Mouse (Mus musculus) midbrain, embryonic 12.5 days (tissue): Measurements from ENCODE around the gene Unc45a. TPM values are rescaled to one million over a fixed set of nuclear protein-coding genes. Genes with fewer than 3 reads are reported as not detected.

ENCODE experiments used
- ATAC-seq: fragments of 200-750 bp; cut with Nextera tagmentation; 2 replicates; pipeline ENCODE4 v1.8.0; 2017; ENCODE audit warnings: low read depth, moderate TSS enrichment, moderate library complexity; ENCODE audit not compliant: low FRiP score
- H3K27ac ChIP-seq: fragments of 300-500 bp; sonication (generic); replicated peaks from 2 replicates; pipeline ENCODE4 v1.5.1; 2016; ENCODE audit warnings: mild to moderate bottlenecking
- H3K27me3 ChIP-seq: fragments of 300-500 bp; sonication (generic); 2 replicates; pipeline ENCODE4 v1.6.1; 2016; ENCODE audit warnings: mild to moderate bottlenecking
- H3K36me3 ChIP-seq: fragments of 300-500 bp; sonication (generic); 2 replicates; pipeline ENCODE4 v1.6.1; 2016
- H3K4me1 ChIP-seq: fragments of 300-500 bp; sonication (generic); 2 replicates; pipeline ENCODE4 v1.6.1; 2016
- H3K4me2 ChIP-seq: fragments of 300-500 bp; sonication (generic); replicated peaks from 2 replicates; pipeline ENCODE4 v1.6.1; 2016; ENCODE audit warnings: mild to moderate bottlenecking, moderate library complexity
- H3K4me3 ChIP-seq: fragments of 300-500 bp; sonication (generic); 2 replicates; pipeline ENCODE4 v1.5.1; 2016; ENCODE audit warnings: mild to moderate bottlenecking
- H3K9ac ChIP-seq: fragments of 300-500 bp; sonication (generic); replicated peaks from 2 replicates; pipeline ENCODE4 v1.6.1; 2016; ENCODE audit warnings: mild to moderate bottlenecking, moderate library complexity
- H3K9me3 ChIP-seq: fragments of 300-500 bp; sonication (generic); 2 replicates; pipeline ENCODE4 v1.6.1; 2016; ENCODE audit warnings: mild to moderate bottlenecking
- WGBS: fragments of 180-500 bp; shearing (Covaris S2); methylation state at CpG from one replicate; pipeline ENCODE4 v1.1.7; 2016; 5-methylcytosine and 5-hydroxymethylcytosine counted together
- polyA plus RNA-seq: library from polyadenylated mRNA; unstranded; fragments of >200 nt; fragmentation: Nextera tagmentation; extraction: Ambion mirVana; gene quantifications from 2 replicates; pipeline ENCODE4 v1.2.1, GENCODE M21; 2016

Unc45a gene
- polyA plus RNA-seq, 1 experiment from 2014 or later = 54.9 TPM

DNA sequence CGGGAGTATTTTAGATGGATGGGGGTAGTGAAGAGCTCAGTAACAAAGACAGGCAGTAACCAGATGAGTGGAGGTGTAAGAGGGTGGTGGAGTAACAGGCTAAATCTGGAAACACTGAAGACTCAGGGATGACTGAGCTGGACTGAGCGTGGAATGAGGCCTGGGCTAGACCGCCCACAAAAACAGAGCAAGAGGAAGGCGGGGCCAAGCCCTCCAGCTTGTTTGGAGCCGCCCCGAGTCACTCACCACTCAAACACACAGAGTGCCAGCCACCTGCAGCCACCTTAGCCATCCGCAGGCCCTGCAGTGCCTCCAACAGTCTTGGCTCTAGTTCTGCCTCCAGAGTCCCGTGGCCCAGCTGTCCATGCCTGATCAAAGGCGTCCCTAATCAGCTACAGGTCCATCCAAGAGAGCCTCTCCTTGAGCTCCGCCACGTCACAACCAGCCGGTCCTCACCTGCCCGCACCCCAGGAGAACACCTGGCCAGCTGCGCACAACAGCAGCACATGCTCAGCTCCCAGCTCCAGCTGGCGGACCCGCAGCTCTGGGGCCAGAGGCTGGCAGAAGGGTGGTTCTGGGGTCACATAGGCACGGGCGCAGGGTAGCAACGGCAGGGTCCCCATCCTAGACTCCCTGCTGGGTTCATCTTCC lies 20.8 kb downstream of the Unc45a start:
- H3K27ac ChIP-seq = no peak overlapping the region
- H3K36me3 ChIP-seq = peaks cover 48% of the 10 kb centered on the region
- no peak overlapping the region for H3K4me2 ChIP-seq
- no peaks in the 10 kb centered on the region for H3K9me3 ChIP-seq
- no peak overlapping the region for H3K9ac ChIP-seq
- 85% methylated on average over 19 of the region's 19 CpGs for WGBS
- H3K27me3 ChIP-seq = no peaks in the 10 kb centered on the region
- H3K4me1 ChIP-seq = peaks cover 15% of the 10 kb centered on the region
- H3K4me3 ChIP-seq = no peak overlapping the region
- no peak for ATAC-seq

DNA sequence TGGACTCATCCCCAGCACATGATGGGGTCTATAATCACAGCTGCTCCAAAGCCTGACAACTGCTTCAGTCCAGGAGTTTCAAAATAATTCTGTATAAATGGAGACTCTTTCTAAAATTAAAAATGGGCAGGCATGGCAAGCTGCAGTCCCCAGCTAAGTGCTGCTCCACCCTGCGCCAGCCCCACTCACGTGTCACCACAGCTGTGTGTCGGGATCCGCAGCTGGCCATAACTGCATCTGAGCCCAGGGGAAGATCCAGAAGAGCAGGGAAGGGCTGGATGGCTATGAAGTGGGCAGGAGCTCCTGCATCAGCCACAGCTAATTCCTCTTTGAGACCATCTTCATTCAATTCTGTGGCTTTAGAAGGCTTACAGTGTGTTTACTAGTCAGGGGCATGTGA lies 22.1 kb downstream of the Unc45a start:
- H3K4me1 ChIP-seq = peaks cover 15% of the 10 kb centered on the region
- no peaks in the 10 kb centered on the region for H3K9me3 ChIP-seq
- H3K36me3 ChIP-seq = peaks cover 60% of the 10 kb centered on the region
- ATAC-seq = no peak
- H3K4me3 ChIP-seq = no peak overlapping the region
- no peaks in the 10 kb centered on the region for H3K27me3 ChIP-seq
- no peak overlapping the region for H3K4me2 ChIP-seq
- H3K27ac ChIP-seq = no peak overlapping the region
- WGBS = 99% methylated on average over 4 of the region's 4 CpGs
- 0 out of 2 replicates have a peak overlapping the region, but pooled peaks have one; percentile 8 for H3K9ac ChIP-seq

DNA sequence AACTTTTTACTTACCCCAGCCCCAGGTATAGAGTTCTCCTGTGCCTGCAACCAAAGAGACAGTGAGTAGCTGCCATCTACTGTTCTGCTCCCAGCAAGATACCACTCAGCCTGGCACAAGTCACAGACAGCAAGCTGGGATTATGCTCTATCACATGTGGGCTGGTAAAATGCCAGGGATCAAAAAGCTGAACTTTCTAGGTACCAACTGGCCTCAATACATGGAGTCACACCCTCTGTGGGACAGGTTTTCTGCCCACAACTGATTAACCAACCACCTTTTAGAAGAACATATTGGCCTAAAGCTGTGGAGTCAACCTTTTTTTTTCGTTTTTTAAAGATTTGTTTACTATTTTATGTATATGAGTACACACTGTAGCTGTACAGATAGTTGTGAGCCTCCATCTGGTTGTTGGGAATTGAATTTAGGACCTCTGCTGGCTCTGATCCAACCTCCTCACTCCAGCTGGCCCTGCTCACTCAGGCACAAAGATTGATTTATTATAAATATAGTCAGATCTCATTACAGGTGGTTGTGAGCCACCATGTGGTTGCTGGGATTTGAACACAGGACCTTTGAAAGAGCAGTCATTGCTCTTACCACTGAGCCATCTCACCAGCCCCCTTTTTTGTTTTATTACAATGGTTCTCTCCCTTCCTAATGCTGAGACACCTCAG lies 23.2 kb downstream of the Unc45a start:
- H3K4me2 ChIP-seq = no peak overlapping the region
- no peak overlapping the region for H3K4me3 ChIP-seq
- H3K27ac ChIP-seq = no peak overlapping the region
- ATAC-seq = no peak
- no peaks in the 10 kb centered on the region for H3K9me3 ChIP-seq
- H3K9ac ChIP-seq = no peak overlapping the region
- H3K4me1 ChIP-seq = peaks cover 6% of the 10 kb centered on the region; the same call in 1 of the 2 replicates
- H3K36me3 ChIP-seq = peaks cover 71% of the 10 kb centered on the region
- H3K27me3 ChIP-seq = no peaks in the 10 kb centered on the region
- WGBS = 74% methylated on average over 1 of the region's 1 CpGs

DNA sequence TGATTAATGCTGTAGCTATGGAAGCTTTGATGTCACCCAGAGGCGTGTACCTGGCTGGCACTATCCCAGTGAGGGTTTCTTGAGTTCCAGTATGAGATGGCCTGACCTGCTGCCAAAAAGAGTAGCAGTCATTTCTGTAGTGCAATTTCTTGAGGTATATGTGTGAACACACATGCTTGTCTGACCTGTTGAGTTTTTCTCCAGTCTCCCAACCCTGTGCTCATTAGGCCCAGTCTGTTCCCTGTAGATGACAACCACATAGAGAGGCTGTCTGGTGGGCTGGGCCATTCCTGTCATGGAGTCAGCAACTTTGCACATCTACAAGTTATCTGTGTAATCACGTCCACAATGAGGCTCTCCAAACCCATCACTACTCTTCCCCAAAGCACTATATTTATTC lies 25.1 kb downstream of the Unc45a start:
- peaks cover 78% of the 10 kb centered on the region for H3K36me3 ChIP-seq
- H3K27me3 ChIP-seq = no peaks in the 10 kb centered on the region
- H3K9ac ChIP-seq = no peak overlapping the region
- H3K9me3 ChIP-seq = no peaks in the 10 kb centered on the region
- no peak overlapping the region for H3K4me3 ChIP-seq
- ATAC-seq = no peak
- H3K4me2 ChIP-seq = no peak overlapping the region
- H3K27ac ChIP-seq = no peak overlapping the region
- 91% methylated on average over 2 of the region's 2 CpGs for WGBS
- H3K4me1 ChIP-seq = no peaks in the 10 kb centered on the region

DNA sequence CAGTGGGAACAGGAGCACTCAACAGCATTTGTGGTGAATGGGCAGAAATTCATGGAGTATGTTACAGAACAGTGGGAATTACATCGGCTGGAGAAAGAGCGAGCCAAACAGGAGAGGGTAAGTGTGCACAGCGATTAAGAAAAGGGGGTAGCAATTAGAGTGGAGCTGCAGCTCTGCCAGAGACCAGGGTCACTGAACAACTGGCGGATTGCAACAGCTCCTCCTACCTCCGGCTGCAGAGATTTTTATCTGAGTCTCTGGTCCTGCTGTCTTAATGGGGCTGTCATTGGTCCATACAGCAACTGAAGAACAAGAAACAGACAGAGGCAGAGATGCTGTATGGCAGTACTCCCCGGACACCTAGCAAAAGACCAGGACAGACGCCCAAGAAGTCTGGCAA lies 30.0 kb downstream of the Unc45a start:
- Histone ChIP-seq H3K36me3 (peaks cover 93% of the 10 kb centered on the region), H3K4me2 (no peak overlapping the region), H3K4me1 (no peaks in the 10 kb centered on the region), H3K4me3 (no peak overlapping the region), H3K9me3 (no peaks in the 10 kb centered on the region), H3K27me3 (no peaks in the 10 kb centered on the region), H3K9ac (no peak overlapping the region), H3K27ac (no peak overlapping the region)
- no peak for ATAC-seq
- 87% methylated on average over 7 of the region's 7 CpGs for WGBS

- no peaks in the 10 kb centered on the region for H3K27me3 ChIP-seq
- H3K36me3 ChIP-seq = peaks cover 94% of the 10 kb centered on the region
- H3K9me3 ChIP-seq = no peaks in the 10 kb centered on the region
- H3K4me1 ChIP-seq = no peaks in the 10 kb centered on the region
- H3K4me3 ChIP-seq = no peak overlapping the region
- no peak overlapping the region for H3K27ac ChIP-seq
- 87% methylated on average over 3 of the region's 3 CpGs for WGBS
- no peak overlapping the region for H3K4me2 ChIP-seq
- ATAC-seq = no peak
- no peak overlapping the region for H3K9ac ChIP-seq
Observed at GRCm38 (mm10) chr7:80307766-80308165, 33.0 kb downstream of the Unc45a start.

DNA sequence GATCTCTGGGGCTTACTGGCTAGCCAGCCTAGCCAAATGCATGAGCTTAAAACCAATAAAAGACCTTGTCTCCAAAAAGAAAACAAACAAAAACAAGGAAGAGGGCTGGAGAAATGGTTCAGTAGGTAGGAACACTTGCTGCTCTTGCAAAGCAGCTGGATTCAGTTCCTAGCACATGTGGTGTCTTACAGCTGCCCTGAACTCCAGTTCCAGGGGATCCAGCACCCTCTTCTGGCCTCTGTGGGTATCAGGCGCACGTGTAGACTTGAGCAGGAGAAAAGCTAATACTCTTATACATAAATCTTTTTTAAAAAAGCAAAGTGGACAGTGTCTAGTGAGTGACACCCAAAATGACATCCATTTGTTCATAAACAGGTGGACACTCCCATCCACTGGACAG lies 39.3 kb downstream of the Unc45a start:
- Histone ChIP-seq H3K4me1 (peaks cover 17% of the 10 kb centered on the region), H3K27me3 (no peaks in the 10 kb centered on the region), H3K36me3 (peaks cover 66% of the 10 kb centered on the region), H3K9ac (no peak overlapping the region), H3K4me3 (no peak overlapping the region), H3K9me3 (no peaks in the 10 kb centered on the region), H3K4me2 (no peak overlapping the region), H3K27ac (no peak overlapping the region)
- ATAC-seq = no peak
- 87% methylated on average over 2 of the region's 2 CpGs for WGBS

- no peak for ATAC-seq
- peaks cover 24% of the 10 kb centered on the region for H3K4me1 ChIP-seq
Observed at GRCm38 (mm10) chr7:80299568-80299967, 41.2 kb downstream of the Unc45a start.

DNA sequence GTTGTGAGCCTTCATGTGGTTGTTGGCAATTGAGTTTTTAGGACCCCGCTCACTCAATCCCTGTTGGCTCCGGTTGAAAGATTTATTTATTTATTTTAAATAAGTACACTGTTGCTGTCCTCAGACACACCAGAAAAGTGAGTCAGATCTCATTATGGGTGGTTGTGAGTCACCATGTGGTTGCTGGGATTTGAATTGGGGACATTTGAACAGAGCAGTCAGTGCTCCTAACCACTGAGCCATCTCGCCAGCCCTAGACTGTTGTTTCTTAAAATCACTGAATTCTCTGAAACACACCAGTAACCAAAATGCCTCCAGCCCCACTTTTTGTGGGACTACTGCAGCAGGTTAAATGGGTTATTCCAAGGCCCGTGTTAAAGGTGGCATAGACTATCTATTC lies 42.1 kb downstream of the Unc45a start:
- Histone ChIP-seq H3K4me3 (no peak overlapping the region), H3K27me3 (no peaks in the 10 kb centered on the region), H3K9ac (no peak overlapping the region), H3K4me1 (peaks cover 24% of the 10 kb centered on the region), H3K4me2 (no peak overlapping the region), H3K36me3 (peaks cover 40% of the 10 kb centered on the region), H3K9me3 (no peaks in the 10 kb centered on the region), H3K27ac (no peak overlapping the region)
- 96% methylated on average over 4 of the region's 4 CpGs for WGBS
- ATAC-seq = no peak

More at GRCm38 (mm10) chr7:80299568-80299967, 41.2 kb downstream of the Unc45a start:
- H3K4me2 ChIP-seq = no peak overlapping the region
- peaks cover 48% of the 10 kb centered on the region for H3K36me3 ChIP-seq
- H3K27ac ChIP-seq = no peak overlapping the region
- H3K9me3 ChIP-seq = no peaks in the 10 kb centered on the region
- WGBS = 98% methylated on average over 3 of the region's 3 CpGs
- H3K9ac ChIP-seq = no peak overlapping the region
- H3K27me3 ChIP-seq = no peaks in the 10 kb centered on the region
- H3K4me3 ChIP-seq = no peak overlapping the region

DNA sequence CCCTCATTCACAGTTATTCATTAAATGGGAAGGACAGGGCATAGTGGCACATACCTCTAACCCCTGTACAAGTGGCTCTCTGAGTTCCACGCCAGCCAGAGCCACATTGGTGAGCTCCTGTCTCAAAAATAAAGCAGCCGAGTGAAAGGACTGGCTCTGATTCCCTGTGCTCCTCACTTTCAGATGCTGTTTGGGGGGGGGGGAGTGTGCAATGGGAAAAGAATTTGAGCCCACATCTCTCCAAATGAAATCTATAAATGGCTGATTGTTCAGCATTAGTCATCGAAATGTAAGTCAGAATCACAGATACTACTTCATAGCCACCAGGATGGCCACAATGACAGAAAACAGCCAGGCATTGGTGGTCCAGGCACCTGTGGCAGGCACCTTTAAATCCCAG lies 43.8 kb downstream of the Unc45a start:
- Histone ChIP-seq H3K4me1 (peaks cover 24% of the 10 kb centered on the region), H3K9ac (0 out of 2 replicates have a peak overlapping the region, but pooled peaks have one; percentile 28), H3K36me3 (peaks cover 27% of the 10 kb centered on the region), H3K27ac (no peak overlapping the region), H3K4me3 (0 out of 2 replicates have a peak overlapping the region, but pooled peaks have one; percentile 2), H3K4me2 (0 out of 2 replicates have a peak overlapping the region, but pooled peaks have one; percentile 4), H3K27me3 (no peaks in the 10 kb centered on the region), H3K9me3 (no peaks in the 10 kb centered on the region)
- no peak for ATAC-seq
- 73% methylated on average over 3 of the region's 3 CpGs for WGBS

- H3K4me2 ChIP-seq = peak overlapping the region; percentile 86
- no peaks in the 10 kb centered on the region for H3K27me3 ChIP-seq
- peak overlapping the region; percentile 84; the same call in 1 of the 2 replicates for H3K4me3 ChIP-seq
Observed at GRCm38 (mm10) chr7:80296462-80296861, 44.3 kb downstream of the Unc45a start.

More at GRCm38 (mm10) chr7:80296462-80296861, 44.3 kb downstream of the Unc45a start:
- Histone ChIP-seq H3K9ac (no peak overlapping the region), H3K27ac (no peak overlapping the region), H3K9me3 (no peaks in the 10 kb centered on the region), H3K36me3 (peaks cover 21% of the 10 kb centered on the region), H3K4me1 (peaks cover 24% of the 10 kb centered on the region)
- WGBS = 87% methylated on average over 6 of the region's 6 CpGs
- no peak for ATAC-seq
